Mouse (Mus musculus) lung, postnatal 0 days (tissue): ENCODE measurements around the gene Hist1h4n.

Source experiments
- CTCF ChIP-seq: IDR thresholded peaks from 2 replicates; pipeline ENCODE4 v1.5.1; 2016; ENCODE audit warnings: antibody characterized with exemption, mild to moderate bottlenecking
- EP300 ChIP-seq: IDR thresholded peaks from 2 replicates; pipeline ENCODE4 v1.6.1; 2016; ENCODE audit warnings: antibody characterized with exemption, mild to moderate bottlenecking, control low read depth

DNA sequence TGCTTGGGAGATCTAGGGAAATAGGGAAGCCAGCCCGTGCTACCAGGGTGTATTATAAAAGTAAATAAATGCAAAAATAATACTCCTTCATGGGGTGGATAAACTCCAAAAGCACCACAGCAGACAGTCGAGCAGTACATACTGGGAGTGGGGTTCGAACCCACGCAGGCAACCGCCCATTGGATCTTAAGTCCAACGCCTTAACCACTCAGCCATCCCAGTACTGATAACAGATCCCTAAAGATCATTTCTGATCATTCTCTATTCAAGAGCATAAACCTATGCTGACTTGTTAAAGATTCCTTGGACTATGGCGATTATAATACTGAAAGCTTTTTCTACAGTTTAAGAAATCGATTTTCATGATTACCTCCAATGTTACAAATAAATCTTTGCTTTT, 15.9 kb upstream of the Hist1h4n start:
- TF ChIP-seq EP300 (no peak), CTCF (no peak)
